Mouse (Mus musculus) frontal cortex, postnatal 10 days (tissue): ENCODE results near the gene Hspb8.

ENCODE experiments used
- DNase-seq, 2 experiments: peaks; one replicate each; pipeline ENCODE4 v3.0.0; 2022; ENCODE audit warnings: low spot score in 2 of 2, mixed read lengths in 1 of 2

Gene Hspb8

DNA sequence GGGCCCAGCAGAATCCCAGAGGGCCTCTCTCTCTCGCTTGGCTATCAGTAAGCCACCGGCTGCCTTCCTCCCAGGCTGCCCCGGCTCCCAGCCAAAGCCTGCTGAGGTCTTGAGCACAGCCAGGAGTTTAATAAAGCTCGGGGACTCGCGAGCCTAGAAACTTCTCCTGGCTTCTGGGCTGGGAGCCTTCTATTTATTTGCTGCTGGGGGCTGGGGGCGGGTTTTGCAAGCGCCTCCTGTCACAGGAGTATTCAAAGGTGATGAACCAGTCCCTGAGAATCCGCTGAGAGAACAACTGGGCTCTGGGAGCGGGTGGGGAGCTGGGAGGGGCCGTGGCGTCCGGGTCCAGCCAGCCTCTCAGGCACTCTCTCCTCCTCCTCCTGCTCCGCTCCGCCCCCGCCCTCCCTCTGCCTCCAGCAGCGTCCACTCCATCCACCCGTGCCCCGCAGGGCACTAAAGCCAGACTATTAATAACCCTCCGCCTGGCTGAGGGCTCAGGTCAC, at the start of gene Hspb8:
Gene Hspb8 (minus strand): TSS at position 166 of the 503 bp plus-strand sequence.
- peak in 1 of 2 experiments; percentile 36 for DNase-seq

DNA sequence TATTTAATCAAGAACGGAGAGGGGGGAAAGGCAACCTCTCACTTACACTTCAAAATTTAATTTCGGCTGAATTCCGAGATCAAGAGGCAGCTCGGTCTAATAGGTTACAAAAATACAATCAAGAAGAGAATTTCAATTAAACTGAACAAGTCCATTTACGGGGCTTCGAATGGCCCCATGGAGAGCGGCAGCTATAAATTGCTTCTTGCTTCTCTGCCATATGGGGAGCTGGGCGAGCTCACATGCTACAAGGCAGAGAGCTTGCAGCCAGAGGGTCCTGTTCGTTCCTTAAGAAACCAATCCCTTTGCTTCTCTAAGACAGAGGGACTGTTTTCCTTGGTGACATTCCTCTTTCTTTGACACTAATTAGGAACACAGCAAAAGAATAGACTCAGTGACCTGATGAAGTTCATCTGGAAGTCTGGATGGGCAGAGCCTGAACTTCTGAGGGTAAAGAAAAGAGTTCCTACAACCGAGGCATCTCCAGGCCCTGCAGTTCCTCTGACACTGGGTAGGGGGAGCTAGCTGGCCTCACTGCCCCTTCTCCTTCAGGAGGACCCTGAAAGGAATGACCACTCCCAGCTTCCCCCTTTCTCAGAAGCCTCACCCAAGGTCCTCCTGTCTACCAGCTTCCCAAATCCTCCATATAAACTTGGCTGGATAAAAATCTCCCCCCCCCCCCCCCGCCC, 38.8 kb upstream of the Hspb8 start:
- no peak for DNase-seq

DNA sequence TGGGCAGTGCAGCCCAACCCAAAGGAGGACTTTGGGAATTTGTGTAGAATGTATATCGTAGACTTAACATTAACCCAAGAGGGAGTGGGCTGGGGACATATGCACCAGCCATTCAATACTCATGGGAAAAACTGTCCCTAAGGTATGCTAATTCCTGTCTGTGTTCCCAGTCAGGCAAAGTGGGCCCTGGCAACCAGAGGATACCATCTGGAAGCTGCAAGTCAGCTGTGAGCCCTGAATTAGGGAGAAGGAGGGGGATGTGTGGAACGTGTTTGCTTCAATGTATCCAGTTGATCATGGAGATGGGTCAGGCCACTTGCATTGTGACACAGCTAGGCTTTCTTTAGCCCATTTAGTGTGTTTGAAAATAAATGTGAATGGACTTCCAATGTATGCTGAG, 37.3 kb upstream of the Hspb8 start:
- DNase-seq: no peak

DNA sequence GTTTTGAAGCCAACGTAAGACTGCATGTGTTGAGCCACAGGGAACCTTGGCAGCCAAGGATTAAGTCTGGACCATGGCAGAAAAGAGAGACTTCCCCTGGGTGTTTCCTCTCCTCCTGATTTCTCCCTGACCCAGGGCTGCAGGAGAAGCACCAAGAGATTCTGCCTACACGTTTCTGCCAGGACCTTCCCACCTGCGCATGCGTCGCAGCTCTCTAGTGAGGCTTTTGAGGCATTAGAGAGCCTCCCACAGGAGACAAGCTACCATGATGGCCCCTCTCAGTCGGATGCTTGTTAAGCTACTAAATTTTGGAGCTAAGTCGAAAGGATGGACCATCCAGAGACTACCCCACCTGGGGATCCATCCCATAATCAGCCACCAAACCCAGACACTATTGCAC, 35.1 kb upstream of the Hspb8 start:
- DNase-seq: no peak

DNA sequence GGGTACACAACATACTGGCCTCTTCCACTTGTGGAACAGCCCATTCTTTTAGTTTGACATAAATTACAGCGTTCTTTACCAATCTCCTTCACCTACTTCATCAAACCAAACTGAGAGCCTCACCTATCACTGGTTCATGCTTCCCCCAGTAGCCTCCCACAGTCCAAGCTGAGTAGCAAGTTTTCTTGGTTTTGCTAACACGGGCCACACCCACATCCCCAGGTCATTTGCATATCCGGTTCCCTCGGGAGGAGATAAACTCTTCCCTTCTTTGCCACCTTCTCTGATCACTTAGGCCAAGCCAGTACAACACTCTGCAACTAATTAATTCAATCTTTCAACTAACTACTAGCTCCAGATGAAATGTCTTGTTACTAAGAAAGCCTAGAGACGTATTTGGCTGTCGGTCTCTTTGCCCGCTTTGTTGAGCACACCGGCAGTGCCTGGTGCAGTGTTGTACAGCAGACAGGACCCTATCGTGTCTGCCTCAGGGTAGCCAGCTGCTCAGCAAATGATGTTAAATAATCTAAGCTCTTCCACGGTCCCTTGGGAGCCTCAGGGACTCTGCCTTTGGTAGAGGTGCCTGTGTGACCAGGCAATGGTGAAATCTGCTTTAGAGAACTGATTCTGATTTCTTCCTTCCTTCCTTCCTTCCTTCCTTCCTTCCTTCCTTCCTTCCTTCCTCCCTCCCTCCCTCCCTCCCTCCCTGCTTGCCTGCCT, 34.3 kb upstream of the Hspb8 start:
- no peak for DNase-seq

DNA sequence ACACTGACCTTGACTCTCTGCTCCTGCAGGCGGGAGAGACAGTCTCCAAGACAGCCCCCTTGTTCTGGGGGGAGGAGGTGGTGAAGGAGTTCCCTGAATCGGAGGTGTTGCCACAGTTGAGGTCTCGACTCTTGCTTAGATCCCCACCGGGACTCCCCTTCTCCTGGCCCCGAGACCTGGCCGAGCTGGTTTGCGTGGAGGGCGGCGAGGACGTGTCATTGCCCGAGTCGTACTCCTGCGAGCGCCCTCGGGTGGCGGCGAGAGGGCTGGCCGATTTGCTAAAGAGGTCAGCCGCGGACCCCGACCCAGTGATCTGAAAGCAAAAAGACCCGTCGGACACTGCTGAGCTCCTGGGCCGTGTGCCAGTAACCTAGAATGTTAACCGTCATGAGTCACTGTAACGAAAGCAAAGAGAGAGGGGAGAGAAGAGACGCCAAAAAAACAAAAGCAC, 30.8 kb upstream of the Hspb8 start:
- peak in 1 of 2 experiments; percentile 53 for DNase-seq

DNA sequence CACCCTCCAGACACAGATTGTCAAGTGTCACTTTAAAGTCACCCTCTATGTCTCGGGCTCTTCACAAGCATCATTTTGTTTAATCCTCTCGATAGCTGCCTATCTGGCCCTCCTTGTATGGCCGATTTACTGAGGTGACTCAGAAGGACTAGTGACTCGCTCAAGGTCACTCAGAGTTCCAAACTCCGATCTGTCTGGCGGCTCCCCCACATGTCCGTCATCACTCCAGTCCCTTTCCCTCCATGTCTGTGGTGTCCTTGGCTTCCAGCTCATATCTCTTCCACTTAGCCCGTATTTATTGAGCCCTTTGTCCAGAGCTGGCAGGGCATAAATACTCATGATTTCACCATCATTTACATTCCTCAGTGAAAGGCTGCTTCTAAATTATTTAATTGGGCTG, 28.2 kb upstream of the Hspb8 start:
- DNase-seq: no peak

DNA sequence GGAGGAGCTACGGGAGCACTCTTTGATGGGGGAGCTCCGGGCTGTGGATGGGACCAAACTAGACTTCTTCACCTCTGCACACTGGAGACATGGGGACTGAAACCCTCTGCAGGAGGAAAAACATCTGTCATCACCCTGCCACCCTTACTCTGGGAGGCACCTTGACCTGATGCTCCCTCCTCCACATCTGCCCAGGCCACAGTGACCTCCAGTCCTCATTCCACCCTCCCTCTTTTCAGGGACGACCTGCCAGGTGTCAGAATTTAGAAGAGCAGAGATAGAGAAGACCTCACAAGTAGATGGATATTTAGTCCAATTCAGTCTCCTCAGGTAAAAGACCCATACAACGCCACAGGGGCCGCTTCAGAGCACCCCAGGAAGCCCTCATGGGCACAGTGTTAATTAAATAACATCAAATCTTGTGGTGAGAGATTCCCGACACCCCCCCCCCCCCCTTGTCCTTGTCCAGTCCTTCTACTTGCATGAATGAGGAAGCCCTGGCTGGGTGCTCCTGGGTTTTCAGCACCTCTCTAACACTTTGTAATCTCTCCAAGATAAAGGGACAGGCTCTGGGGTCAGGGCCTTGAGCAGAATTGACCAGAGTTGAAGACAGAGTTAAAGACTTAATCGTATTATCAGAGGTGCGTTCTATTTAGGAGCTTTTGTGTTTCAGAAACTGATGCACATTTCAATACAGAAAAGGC, 27.0 kb upstream of the Hspb8 start:
- DNase-seq: no peak

DNA sequence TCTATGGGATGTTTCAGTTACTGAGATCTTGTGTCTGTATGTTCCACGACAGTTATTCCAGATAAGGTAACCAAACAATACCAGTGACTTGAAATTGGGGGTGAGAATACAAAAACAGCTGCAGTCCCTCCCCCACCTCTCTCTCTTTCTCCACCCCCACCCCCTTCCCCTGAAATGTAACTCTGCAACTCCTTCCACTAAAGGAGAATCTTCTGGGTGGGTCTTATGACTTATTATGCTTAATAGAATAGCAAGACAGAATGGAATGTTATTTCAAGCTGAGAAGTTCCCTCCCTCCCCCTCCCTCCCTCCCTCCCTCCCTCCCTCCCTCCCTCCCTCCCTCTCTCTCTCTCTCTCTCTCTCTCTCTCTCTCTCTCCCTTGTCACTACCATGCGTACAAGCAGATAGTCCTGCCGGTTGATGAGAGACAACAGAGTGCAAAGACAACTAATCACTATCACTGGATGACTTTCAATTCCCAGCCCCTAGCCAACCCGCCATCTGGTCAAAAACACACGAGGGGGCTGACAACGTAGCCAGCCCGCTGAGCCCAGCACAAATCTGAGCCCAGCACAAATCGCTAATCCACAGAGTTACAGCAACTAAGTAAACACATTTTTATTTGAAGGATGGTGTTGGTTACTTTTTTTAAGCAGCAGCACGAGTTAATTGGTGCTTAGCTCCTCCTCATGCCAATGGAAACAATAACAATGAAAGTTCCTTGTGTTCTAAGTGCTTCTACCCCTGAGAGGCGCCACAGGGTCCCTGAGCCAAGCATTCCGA, 25.9 kb upstream of the Hspb8 start:
- no peak for DNase-seq

DNA sequence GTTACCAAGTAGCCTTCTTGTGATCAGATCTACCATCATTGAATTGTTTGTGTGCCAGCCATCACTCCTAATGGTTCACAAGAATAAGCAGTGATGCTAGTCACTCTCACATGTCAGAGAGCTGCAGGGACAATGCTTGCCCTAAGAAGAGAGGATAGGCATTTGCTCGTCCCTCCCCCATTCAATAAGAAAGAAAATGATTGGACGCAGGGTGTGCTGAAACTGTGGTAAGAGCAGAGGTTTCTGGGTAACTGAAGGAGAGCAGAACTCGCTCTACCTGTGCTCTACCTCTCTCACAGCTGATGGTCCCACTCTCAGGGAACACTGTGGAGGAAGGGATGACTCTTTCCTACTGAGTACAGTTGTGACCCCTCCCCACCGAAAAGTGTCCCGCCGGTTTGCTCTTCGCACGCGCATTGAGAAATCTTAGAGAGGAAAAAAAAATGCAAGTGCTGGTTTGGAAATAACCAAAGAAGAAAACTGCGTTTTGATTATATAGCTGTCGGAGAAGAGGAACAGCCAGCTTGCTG, 25.2 kb upstream of the Hspb8 start:
- no peak for DNase-seq

DNA sequence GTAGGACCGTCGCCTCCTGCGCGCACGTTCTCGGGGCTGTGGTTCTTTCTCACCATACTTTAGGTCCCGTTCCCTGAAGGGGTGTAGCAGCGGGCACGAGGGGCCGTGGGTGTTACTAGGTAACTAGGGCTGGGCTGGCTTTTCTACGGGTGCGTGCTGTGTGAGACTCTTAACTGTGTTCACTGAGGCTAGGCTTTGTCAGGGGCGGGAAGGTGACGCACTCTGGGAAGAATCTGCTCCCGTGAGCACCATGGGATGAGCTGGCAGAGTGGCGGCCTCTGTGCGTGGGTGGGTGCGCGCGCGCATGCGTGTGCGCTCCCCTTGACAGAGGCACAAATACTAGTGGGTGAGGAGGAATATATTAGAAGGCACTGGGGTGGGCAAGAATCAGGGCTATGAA, 23.9 kb upstream of the Hspb8 start:
- DNase-seq: no peak

DNA sequence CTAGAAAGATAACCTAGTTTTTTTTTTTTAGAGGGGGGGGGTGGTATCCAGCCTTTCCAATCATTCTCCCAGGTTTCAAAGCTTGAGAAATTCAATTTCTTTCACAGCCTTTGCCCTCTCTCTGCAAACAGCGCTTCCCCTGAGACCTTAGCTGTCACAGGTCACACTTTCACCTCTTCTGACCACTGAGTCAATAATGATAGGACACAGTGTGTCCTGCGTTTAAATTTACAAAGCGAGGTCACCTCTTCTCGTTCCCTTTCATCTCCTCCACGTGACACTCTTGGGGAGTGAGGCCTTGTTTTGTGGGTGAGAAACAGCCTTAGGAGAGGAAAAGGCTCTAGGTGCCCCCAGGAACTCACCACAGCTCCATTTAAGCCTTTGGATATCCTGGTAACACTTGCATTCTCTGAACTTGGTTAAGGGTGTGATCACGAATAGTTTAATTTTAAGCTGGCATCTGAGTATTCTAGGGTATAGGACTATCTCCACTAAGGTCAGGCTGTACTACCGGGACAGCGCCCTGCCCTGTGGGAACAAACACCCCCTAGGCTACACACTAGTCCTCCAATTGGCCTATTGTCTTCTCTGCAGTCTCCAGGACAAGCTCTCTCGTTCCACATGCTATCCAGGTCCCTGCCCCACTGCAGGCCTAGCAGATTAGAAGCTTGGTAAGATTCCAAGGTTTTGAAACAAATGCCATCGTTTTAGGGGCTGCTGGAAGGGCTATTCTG, 23.1 kb upstream of the Hspb8 start:
- no peak for DNase-seq

DNA sequence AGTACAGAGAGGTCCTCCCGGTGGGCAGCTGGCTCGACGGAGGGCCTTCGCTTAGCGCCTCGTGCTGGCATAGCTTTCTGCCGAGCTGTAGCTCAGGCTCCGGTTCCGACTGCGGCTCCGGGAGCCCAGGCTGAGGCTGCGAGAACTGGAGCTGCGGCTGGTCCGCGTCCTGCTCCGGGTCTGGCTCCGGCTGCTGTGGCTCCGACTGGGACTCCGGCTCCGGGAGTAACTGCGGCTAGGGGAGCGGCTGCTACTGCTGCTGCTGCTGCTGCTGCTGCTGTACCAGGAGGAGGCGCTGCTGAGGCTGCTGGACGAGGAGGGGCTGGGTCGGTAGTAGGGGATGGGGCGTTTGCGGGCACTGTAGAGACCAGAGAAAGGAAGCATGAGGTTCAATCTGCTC, 21.9 kb upstream of the Hspb8 start:
- DNase-seq: no peak

DNA sequence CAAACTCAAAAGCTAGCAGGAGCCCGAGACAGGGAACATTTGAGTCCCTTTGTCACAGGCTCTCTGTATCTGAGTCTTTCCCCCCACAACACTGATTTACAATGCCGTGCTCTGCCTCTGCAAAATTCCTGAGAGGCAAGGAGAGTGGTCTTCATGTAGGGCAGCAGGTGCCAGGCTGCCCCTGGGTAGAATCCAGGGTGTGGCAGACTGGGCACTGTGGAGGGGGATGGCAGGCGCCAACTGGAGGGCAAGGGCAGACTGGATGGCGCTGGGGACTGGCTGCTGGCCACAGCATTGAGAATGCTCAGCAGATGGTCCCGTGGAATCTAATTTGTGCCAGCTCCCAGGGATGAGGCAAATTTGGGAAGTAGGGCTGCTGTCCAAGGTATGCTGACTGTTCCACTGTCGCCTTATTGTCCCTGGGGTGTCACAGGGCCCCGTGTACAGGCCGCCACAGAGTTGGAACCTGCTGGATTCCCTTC, 20.8 kb upstream of the Hspb8 start:
- no peak for DNase-seq

DNA sequence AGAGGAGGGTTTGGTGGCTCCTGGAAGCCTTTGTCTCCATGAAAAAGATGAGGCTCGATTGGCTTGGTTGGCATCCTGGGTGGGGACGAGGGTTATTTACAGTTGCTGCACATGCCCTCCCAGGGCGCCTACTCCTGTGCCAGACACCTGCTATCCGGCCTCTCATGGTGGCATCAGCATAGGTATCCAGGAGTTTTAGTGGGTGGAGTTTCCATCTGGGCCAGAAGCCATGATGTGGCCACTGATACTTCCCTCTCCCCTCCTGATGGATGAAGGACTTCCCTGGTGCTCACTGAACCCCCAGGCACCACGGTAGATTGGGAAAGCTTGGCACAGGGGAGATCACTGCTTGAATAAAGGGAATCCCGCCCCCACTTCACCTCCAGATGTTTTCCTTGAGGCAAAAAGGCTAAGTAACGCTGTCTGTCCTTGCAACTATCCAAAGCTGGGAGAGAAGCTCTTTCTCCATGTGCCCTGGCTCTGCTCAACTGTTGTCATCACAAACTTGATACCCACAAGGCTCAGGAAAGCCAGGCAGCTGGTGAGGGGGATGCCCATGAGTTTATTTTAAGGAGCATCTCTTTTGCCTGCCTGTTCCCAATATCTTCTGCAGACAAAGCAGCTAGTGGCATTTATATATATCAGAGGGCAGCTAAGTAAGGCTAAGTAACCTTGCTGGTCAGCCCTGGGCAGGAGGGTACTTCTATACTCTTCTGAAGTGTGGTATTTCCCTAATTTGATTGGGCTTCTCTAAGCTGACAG, 20.2 kb upstream of the Hspb8 start:
- DNase-seq: no peak

DNA sequence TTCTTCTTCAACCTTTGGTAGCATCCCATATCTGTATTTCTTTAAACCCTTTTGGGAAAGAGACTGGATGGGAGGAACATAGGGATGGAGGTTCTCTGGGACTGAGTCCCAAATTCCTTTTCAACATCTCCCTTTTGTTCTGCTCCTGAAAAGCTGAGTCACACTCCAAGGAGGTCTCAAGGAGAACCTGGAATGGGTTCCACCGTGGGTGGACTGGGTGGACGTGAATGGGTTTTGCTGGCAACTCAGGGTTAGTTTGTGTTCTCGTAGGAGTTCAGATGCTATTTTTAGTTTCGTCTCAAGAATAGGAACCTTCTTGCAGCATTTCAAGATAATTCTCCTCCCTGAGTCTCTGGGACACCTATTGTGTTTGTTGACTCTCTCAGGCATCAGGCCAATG, 17.6 kb upstream of the Hspb8 start:
- no peak for DNase-seq

DNA sequence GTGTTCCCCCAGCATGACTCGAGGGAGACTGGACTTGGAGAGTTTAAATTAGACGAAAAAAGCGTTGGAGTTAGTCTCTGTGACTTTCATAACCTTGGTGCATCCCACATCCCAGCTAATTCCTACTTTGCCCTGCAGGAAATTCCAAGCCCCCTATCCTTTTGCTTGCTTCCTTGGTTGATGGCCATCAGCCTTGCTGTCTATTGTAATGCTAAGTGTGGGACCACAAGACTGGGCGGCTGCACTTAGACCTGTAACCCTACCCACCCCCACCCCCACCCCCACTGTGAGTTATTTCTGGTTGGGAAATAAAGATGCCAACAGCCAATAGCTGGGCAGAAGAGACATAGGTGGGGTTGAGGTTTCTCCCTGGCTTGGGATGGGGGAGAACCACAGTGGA, 15.7 kb upstream of the Hspb8 start:
- no peak for DNase-seq

DNA sequence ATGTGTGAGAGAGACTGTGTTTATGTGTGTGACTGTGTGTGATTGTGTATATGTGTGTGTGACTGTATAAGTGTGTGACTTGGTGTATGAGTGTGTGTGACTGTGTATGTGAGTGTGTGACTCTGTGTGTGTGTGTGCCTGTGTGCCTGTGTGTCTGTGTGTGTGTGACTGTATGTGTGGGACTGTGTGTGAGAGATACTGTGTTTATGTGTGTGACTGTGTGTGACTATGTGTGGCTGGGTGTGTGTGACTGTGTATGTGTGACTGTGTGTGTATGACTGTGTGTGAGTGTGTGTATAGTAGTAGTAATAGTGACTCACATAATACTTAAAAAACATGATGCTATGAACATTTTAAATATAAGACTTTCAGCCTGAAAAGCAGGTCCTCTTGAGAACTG, 13.5 kb upstream of the Hspb8 start:
- no peak for DNase-seq

DNA sequence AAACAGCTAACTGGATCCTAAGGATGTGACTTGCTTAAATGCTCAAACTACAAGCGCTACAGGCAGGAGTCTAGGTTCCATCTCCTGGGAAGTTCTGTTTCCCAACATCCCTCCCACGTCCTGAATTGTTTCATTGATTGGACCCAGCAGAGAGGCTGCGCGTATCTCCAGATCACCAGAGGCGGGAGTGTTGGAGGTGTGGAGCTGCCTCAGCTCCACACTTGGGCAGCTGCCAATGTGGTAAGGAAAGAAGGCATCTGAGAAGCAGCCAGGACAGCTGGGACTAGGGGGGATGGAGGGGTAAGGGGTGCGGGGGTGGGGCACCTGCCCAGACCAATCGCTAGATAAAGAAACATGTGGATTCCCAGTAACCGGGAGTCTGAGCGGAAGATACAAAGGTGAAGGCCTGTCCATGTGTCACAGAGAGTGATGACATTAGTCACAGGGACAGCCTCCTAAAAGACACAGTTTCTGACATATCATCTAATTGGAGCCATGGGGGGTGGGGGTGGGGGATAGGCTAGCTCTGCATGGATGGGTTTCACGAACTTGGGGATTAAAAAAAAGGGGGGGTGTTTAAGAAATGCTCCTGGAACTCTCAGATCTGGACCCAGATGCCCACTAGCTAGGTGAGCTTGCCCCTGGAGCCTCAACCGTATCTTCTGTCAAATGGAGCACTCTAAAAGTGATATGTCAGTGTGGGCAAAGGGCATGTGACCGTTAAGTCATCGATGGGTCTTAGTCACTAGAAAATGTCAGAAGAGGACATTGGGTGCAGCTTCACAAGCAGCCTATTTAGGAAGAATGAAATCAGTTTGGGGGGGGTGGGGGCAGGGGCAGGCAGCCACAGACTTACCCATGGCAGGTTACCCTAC, 12.5 kb upstream of the Hspb8 start:
- DNase-seq: no peak
